Mouse (Mus musculus): ENCODE measurements at regions not wholly inside any gene's neighbourhood (a gene's known extent, or its start where the extent isn't known, plus 50 kb on each side); places are given as distances from the start of the nearest gene placed in this dataset.
A peak's percentile ranks its signal among the peaks of the same experiment; 100 is the strongest.

GRCm38 (mm10) chr9:112014796-112015195 lies 220.9 kb downstream of the Arpp21 start:
- no peak for DNase-seq (ENCODE audit: inconsistent ontology term)

DNA sequence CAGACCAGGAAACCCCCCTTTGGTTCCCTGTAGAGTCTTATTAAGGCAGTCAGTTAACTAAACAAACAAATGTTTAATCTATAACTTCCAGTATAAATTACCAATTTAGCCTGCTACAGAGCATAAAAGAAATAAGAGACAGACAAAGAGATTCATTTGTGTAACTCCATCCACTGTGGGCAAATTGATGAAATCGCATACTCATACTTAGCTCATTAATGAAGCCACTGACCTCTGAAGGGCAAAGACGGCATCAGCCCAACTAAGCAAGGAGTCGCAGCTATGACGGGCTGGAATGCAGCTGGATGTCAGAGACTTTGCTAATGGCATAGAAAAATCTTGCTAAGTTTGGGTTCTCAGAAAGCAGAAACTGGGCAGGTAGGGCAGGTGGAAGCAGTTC lies 241.3 kb downstream of the Arpp21 start:
- peak; percentile 75 for DNase-seq (ENCODE audit: inconsistent ontology term)

DNA sequence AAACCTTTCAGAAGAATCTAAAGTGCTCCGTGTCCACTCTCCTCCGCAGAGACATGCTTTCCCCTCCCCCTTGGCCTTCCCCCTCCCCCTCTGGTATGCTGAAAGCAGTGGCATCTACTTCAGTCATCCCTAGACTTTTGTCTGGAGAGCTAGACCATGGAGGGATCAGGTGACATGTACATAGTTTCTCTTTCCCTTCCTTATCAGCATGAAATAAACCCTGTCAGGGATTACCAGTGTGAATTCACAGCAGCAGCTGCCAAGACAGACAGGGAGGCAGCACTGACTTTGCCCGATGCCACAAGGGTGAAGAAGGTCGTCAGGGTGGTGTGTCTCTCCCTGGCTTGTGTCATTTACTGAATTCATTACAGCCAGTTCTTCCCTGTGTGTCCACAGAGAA lies 241.9 kb downstream of the Arpp21 start:
- DNase-seq (ENCODE audit: inconsistent ontology term): peak; percentile 77

DNA sequence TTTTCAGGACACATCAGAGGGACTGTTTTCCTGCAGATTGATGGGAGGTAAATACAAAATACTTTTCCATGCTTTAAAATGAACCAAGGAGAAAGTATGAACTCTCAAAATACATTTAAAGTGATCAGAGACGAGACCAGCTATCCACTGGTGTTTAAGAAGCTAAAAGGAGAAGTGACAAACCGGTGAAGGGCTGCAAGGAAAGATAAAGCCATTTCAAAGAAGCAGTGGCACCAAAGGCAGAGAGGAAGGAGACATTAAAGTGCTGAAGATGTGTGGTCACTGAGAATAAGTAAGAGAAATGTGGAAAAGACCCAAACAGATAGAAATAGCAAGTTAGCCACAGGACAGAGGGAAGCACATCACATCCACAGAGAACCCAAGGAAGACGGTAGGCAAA lies 245.7 kb downstream of the Arpp21 start:
- DNase-seq (ENCODE audit: inconsistent ontology term): no peak

- DNase-seq (ENCODE audit: inconsistent ontology term): peak; percentile 68
These were observed 272.2 kb downstream of the Arpp21 start for GRCm38 (mm10) chr9:111963405-111964037.

DNA sequence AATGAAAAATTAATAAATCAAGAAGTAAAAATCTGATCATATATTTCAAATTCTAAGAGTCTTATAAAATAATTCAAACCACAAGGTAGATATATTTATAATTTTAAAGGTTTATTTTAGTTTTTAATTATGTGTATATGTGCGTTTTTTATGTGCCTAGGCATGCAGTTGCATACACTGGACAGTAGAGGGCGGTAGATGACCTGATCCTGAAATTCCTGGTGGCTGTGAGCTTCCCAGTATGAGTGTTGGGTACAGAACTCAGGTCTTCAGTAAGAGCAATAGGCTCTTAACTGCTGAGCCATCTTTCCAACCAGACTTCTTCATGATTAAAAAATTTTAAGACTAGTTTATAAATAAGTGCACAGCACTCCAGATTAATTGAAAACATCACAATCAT lies 267.7 kb upstream of the Stac start:
- no peak for DNase-seq (ENCODE audit: inconsistent ontology term)

- no peak for DNase-seq (ENCODE audit: inconsistent ontology term)
These were observed 249.3 kb upstream of the Stac start for GRCm38 (mm10) chr9:111939271-111940067.

DNA sequence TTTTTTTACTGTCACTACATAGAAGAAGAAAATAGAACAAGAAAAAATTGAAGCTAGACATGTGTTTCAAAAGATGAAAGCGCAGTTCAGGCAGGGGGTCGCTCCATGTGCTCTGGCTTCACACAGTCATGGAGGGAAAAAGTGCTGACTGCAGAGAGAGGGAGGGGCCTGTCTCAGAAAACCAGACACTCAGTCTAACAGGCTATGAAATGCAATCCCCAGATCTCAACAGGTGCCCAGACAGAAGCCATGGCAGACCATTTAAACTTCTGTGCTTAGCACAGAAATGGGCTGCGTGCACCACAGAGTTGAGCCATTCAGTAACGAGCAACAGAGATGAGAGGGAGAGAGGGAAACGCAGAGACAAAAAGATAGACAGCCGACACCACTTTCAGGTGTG lies 242.3 kb upstream of the Stac start:
- no peak for DNase-seq (ENCODE audit: inconsistent ontology term)

- DNase-seq (ENCODE audit: inconsistent ontology term): peak; percentile 72
These were observed 228.3 kb upstream of the Stac start for GRCm38 (mm10) chr9:111918275-111918940.

- DNase-seq (ENCODE audit: inconsistent ontology term): peak; percentile 54
These were observed 226.8 kb upstream of the Stac start for GRCm38 (mm10) chr9:111916684-111917535.

DNA sequence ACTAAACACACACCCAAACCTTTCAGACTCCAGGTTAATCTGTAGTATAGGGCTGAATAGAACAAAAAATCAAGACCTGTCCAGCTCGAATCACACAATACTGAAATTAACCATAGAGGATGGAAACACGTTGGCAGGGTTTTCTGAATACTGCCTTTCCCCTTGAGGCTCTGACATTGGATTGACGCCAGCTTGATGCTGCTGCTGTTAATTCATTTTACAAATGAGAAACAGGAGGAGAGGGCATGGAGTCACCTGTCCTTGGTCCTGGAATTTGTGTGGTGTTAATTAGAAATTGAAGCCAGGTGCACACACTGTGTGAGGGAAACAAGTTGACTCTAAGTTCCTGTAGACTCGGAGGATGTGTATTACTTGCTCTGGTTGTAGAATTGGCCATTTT lies 218.7 kb upstream of the Stac start:
- DNase-seq (ENCODE audit: inconsistent ontology term): no peak

DNA sequence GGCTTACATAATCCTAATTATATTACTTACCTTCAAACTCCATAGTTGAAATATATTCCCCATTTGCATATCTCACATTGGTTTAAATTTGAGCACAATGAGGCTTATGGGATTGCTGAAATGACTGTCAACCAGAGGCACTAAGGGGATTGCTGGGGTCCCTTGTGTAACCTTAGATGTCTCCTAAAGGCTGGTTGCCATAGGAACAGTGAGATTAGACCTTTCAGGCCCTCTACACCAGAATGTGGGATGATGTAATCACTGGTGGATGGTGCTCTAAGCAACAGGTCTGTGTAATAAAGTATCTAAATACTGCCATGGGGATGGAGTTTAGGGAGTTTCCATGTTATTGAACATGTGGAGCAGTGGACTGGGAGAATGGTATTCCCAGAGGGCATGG lies 210.0 kb upstream of the Stac start:
- DNase-seq (ENCODE audit: inconsistent ontology term): no peak

- no peak for DNase-seq (ENCODE audit: inconsistent ontology term)
These were observed 207.5 kb upstream of the Stac start for GRCm38 (mm10) chr9:111897626-111898025.

GRCm38 (mm10) chr9:111879710-111880109 lies 189.6 kb upstream of the Stac start:
- no peak for DNase-seq (ENCODE audit: inconsistent ontology term)

GRCm38 (mm10) chr9:111876846-111877245 lies 186.7 kb upstream of the Stac start:
- no peak for DNase-seq (ENCODE audit: inconsistent ontology term)

- no peak for DNase-seq (ENCODE audit: inconsistent ontology term)
These were observed 180.3 kb upstream of the Stac start for GRCm38 (mm10) chr9:111870466-111870865.

GRCm38 (mm10) chr9:111869801-111870382 lies 179.7 kb upstream of the Stac start:
- DNase-seq (ENCODE audit: inconsistent ontology term): no peak

DNA sequence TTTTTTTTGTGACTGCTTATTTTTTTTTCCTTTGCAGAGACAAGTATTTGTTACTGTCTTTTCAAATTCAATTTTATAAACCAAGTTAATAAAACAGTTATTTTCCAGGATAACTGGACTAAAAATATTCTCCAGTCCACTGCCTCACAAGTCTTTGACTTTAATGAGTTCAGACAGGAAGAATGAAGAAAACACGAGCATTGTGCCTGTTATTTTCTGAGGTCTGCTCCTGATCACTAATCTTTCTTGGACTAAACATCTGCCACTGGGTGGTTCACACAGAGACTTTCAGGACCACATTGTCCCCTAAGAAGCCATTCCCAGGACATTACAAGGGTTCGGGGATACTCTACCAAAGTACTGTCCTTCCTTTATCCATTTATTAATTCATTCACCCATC lies 167.9 kb upstream of the Stac start:
- DNase-seq (ENCODE audit: inconsistent ontology term): peak; percentile 84

- DNase-seq (ENCODE audit: inconsistent ontology term): no peak
These were observed 164.8 kb upstream of the Stac start for GRCm38 (mm10) chr9:111854976-111855375.

- DNase-seq (ENCODE audit: inconsistent ontology term): no peak
These were observed 156.2 kb upstream of the Stac start for GRCm38 (mm10) chr9:111846366-111846765.

GRCm38 (mm10) chr9:111841151-111841550 lies 151.0 kb upstream of the Stac start:
- DNase-seq (ENCODE audit: inconsistent ontology term): peak; percentile 98

Measured in Muller cell, postnatal 12 days (primary cell).